Mouse (Mus musculus) embryonic facial prominence, embryonic 12.5 days (tissue): ENCODE measurements at regions not wholly inside any gene's neighbourhood (a gene's known extent, or its start where the extent isn't known, plus 50 kb on each side); places are given as distances from the start of the nearest gene placed in this dataset.

Source experiments
- ATAC-seq: fragments of 200-750 bp; cut with Nextera tagmentation; 2 replicates; pipeline ENCODE4 v1.8.0; 2017; ENCODE audit not compliant: insufficient number of reproducible peaks, insufficient read depth, low FRiP score, low TSS enrichment
- H3K27ac ChIP-seq: fragments of 300-500 bp; sonication (generic); 2 replicates; pipeline ENCODE4 v1.5.1; 2016; ENCODE audit warnings: mild to moderate bottlenecking
- H3K27me3 ChIP-seq: fragments of 300-500 bp; sonication (generic); 2 replicates; pipeline ENCODE4 v1.6.1; 2016; ENCODE audit warnings: mild to moderate bottlenecking, moderate library complexity
- H3K36me3 ChIP-seq: fragments of 300-500 bp; sonication (generic); 2 replicates; pipeline ENCODE4 v1.6.1; 2016; ENCODE audit warnings: mild to moderate bottlenecking
- H3K4me1 ChIP-seq: fragments of 300-500 bp; sonication (generic); 2 replicates; pipeline ENCODE4 v1.6.1; 2016
- H3K4me2 ChIP-seq: fragments of 300-500 bp; sonication (generic); replicated peaks from 2 replicates; pipeline ENCODE4 v1.6.1; 2016; ENCODE audit warnings: mild to moderate bottlenecking, moderate library complexity
- H3K4me3 ChIP-seq: fragments of 300-500 bp; sonication (generic); 2 replicates; pipeline ENCODE4 v1.5.1; 2016; ENCODE audit warnings: mild to moderate bottlenecking
- H3K9ac ChIP-seq: fragments of 300-500 bp; sonication (generic); 2 replicates; pipeline ENCODE4 v1.6.1; 2016; ENCODE audit warnings: mild to moderate bottlenecking, moderate library complexity
- H3K9me3 ChIP-seq: fragments of 300-500 bp; sonication (generic); 2 replicates; pipeline ENCODE4 v1.6.1; 2016; ENCODE audit warnings: mild to moderate bottlenecking, moderate library complexity
- WGBS: fragments of 180-500 bp; shearing (Covaris S2); methylation state at CpG from one replicate; pipeline ENCODE4 v1.1.7; 2016; 5-methylcytosine and 5-hydroxymethylcytosine counted together

DNA sequence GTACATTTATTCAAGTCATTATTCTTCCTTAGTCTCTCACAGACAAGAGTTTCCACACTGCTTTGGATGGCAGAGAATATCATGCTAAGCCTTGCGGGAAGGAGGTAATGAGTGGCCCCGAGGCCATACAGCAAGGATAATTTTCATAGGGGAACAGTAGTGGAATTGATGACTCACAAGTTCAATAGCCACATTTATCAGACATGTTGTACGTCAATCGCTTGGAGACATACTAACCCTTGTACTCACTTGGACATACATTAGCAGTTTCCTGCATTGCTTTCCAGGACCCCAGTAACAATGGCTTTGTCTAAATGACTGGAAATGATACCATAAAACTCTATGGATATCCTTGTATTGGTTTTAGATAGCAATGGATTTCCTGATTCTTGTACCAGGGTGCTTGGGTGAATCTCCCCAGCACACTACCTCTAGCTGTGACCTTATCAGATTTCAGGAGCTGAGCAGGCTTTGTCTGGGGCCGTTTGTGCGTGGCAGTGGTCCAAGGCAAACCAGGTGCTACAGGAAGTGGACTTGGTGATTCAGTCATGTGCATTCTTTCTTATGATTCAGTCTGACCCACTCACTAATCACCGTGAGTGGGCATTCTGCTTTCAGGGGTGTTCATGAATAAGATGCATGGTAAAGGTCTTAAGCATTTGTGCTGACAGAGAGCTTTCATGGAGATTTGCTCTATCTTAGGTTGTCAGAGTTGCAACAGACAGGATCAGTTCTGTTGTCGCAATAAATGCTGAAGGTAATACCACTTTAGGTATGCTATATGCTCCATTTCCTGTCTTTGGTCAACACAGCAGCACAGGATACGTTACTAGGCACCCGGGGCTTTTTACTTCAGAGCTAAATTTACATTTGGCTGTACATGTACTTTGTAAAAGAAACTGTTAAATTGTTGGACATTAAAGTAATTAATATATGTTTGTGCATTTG, 326.2 kb downstream of the Klf5 start:
- Histone ChIP-seq H3K27ac (no peak overlapping the region), H3K36me3 (no peaks in the 10 kb centered on the region), H3K9ac (no peak overlapping the region), H3K9me3 (no peaks in the 10 kb centered on the region), H3K4me1 (no peaks in the 10 kb centered on the region), H3K27me3 (no peaks in the 10 kb centered on the region), H3K4me2 (no peak overlapping the region), H3K4me3 (no peak overlapping the region)
- no peak for ATAC-seq
- 77% methylated on average over 10 of the region's 10 CpGs for WGBS

DNA sequence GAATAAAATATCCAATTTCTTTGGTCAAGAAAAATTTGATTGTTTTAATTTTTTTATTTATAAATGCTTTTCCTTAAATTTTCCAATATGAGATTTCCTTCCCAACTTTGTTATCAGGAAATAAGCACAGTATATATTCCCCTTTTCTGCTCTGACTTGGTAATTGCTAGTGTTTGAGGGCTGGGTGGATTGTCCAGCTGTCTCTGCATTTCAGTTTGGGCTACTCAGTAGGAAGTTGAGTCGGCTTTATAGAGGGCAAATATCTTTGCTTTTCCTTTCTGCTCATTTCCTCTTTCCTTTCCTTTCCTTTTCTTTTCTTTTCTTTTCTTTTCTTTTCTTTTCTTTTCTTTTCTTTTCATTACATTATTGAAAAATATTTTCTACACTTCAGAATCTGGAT, 329.1 kb downstream of the Klf5 start:
- WGBS: 83% methylated on average over 1 of the region's 1 CpGs

DNA sequence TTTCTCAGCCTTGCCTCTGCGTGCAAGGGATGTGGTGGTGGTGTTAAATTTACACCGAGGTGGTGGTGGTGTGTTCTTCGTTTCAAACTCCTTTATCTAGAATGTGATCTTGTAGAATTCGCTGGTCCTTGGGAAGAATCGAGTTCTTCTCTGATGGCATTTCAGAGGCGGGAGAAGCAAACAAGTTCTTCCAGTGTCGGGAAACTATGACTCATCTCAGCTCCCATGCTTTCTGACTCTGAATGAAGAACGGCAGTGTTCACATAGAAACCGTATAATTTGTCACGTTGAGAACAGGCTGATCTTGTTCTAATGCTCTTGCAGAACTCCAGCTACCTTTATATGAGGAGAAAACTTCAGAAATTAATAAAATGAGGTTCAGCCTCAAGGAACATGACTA, 332.6 kb downstream of the Klf5 start:
- H3K27me3 ChIP-seq: no peaks in the 10 kb centered on the region
- H3K36me3 ChIP-seq: no peaks in the 10 kb centered on the region
- WGBS: 66% methylated on average over 10 of the region's 10 CpGs
- H3K4me3 ChIP-seq: no peak overlapping the region
- no peak for ATAC-seq
- H3K27ac ChIP-seq: no peak overlapping the region
- H3K9ac ChIP-seq: no peak overlapping the region
- H3K4me2 ChIP-seq: no peak overlapping the region
- H3K9me3 ChIP-seq: no peaks in the 10 kb centered on the region
- no peaks in the 10 kb centered on the region for H3K4me1 ChIP-seq

More for the DNA sequence above, 329.1 kb downstream of the Klf5 start:
- Histone ChIP-seq H3K9me3 (no peaks in the 10 kb centered on the region), H3K4me2 (no peak overlapping the region), H3K27ac (no peak overlapping the region), H3K4me3 (no peak overlapping the region), H3K36me3 (no peaks in the 10 kb centered on the region), H3K9ac (no peak overlapping the region), H3K4me1 (no peaks in the 10 kb centered on the region), H3K27me3 (no peaks in the 10 kb centered on the region)
- ATAC-seq: no peak

DNA sequence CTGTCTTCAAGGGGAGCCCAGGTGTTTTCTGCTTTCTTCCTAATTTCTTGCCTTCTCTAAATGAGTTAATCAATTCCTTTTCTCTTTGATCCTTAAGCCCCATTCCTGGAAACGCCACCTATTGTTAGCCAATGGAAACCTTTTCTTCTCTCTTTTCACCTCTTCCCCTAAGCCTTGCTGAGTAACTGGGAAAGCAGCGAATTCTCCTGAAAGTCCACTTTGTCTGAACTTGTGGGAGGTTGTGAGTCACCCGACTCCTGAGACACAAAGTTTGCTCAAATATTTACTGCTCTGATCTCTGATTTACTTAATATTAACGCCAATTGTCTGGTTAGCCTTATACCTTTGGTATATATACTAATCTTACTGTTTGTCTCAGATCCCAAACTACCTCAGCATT, 334.0 kb downstream of the Klf5 start:
- no peaks in the 10 kb centered on the region for H3K27me3 ChIP-seq
- no peak overlapping the region for H3K4me3 ChIP-seq
- no peaks in the 10 kb centered on the region for H3K36me3 ChIP-seq
- H3K9ac ChIP-seq: no peak overlapping the region
- no peak overlapping the region for H3K4me2 ChIP-seq
- H3K4me1 ChIP-seq: no peaks in the 10 kb centered on the region
- WGBS: 33% methylated on average over 4 of the region's 4 CpGs
- H3K9me3 ChIP-seq: no peaks in the 10 kb centered on the region
- H3K27ac ChIP-seq: no peak overlapping the region
- ATAC-seq: no peak

- Histone ChIP-seq H3K4me3 (no peak overlapping the region), H3K9me3 (no peaks in the 10 kb centered on the region), H3K4me2 (no peak overlapping the region), H3K27me3 (no peaks in the 10 kb centered on the region), H3K4me1 (no peaks in the 10 kb centered on the region), H3K36me3 (no peaks in the 10 kb centered on the region), H3K9ac (no peak overlapping the region), H3K27ac (no peak overlapping the region)
- ATAC-seq: no peak
- WGBS: 84% methylated on average over 4 of the region's 4 CpGs
Observed at GRCm38 (mm10) chr14:99635556-99636150, 337.2 kb downstream of the Klf5 start.

DNA sequence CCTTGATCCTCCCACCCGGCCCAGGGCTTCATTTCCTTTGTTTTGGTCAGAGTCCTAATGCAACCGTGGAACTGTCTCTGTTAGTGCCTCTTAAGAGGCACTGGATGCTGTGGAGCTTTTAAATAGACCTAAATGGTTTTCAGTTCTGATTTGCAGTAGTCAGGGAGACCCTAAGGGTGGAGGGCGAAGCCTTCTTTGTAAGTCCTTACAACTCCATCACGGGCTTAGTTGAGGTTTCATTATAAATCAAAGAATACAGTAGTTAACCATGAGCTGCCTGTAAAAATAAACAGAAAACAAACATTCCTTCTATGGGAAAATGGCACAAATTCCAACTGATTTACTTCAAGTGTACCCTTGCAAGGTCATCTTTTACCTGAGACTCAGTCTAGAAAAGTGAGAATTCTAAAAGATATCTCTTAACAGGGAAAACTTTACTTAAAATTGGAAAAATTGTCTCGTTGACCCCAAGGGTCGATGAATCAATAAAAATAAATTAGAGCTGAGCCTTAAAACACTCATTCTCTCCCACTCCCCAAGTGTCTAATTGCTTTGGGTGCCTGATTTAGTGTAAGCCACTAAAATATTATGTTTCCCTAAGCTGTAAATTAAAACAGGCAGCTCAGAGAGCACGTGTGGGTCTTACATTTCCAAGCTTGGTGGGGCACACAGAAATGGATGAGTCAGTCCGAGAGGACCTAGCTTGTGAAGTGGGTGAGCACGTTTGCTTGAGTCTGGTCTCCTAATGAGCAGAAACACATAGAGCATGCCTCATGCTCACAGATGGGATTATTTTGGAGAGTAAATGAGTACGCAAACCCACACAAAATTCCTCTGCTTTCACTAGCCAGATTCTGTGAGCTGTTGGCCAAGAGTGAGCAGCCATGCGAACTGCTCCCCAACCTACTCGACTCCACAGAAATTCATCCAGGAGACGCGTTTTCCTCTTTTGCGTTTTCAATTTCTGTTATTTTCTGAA, 343.3 kb downstream of the Klf5 start:
- no peak for ATAC-seq
- Histone ChIP-seq H3K27ac (no peak overlapping the region), H3K4me1 (no peaks in the 10 kb centered on the region), H3K4me3 (no peak overlapping the region), H3K9me3 (no peaks in the 10 kb centered on the region), H3K36me3 (no peaks in the 10 kb centered on the region), H3K27me3 (no peaks in the 10 kb centered on the region), H3K4me2 (no peak overlapping the region), H3K9ac (no peak overlapping the region)
- 73% methylated on average over 15 of the region's 15 CpGs for WGBS

- H3K36me3 ChIP-seq: no peaks in the 10 kb centered on the region
- H3K27ac ChIP-seq: no peak overlapping the region
- 82% methylated on average over 3 of the region's 3 CpGs for WGBS
- no peak overlapping the region for H3K4me3 ChIP-seq
- no peaks in the 10 kb centered on the region for H3K9me3 ChIP-seq
- no peaks in the 10 kb centered on the region for H3K4me1 ChIP-seq
- H3K4me2 ChIP-seq: no peak overlapping the region
- no peaks in the 10 kb centered on the region for H3K27me3 ChIP-seq
- H3K9ac ChIP-seq: no peak overlapping the region
- ATAC-seq: no peak
Observed at GRCm38 (mm10) chr14:99646323-99646722, 347.8 kb downstream of the Klf5 start.

GRCm38 (mm10) chr14:99674399-99674798, 375.9 kb downstream of the Klf5 start:
- H3K4me3 ChIP-seq: no peak overlapping the region
- 82% methylated on average over 3 of the region's 3 CpGs for WGBS

DNA sequence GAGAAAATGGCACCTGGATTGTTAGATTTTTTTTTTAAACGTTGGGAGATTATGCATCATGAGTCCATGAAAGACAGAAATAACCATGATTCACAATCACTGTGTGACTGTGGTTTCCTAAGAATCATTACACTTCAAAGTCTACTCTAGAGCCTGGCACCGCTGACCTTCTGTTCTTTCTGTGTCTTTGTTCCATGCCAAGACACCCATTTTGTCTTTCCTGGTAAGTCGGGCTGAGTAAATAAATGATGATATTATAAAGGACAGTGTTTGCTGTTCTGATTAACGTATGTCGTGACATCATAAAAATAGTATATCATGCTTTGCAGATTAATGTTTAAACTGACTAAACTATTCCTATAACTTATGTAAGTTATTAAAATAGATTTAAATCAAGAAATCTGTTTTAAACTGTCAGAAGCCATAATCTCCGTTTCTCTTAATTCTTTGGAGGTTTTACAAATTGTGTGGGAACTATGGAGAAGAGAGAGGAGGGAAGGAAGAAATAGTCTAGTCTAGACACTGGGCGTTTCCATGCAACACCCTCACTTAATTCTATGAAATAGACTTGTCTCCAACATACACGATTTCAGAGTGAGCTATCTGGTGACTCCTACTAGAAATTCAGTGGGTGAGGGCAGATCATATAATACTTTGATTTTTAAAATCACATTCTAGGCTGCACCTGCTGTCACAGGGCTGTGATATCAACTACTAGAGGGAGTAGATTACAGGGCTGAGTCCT, 388.7 kb downstream of the Klf5 start:
- H3K9ac ChIP-seq: no peak overlapping the region
- no peaks in the 10 kb centered on the region for H3K4me1 ChIP-seq
- WGBS: 85% methylated on average over 8 of the region's 8 CpGs
- no peak for ATAC-seq
- no peaks in the 10 kb centered on the region for H3K27me3 ChIP-seq
- H3K4me3 ChIP-seq: no peak overlapping the region
- H3K4me2 ChIP-seq: no peak overlapping the region
- no peaks in the 10 kb centered on the region for H3K9me3 ChIP-seq
- H3K36me3 ChIP-seq: no peaks in the 10 kb centered on the region
- H3K27ac ChIP-seq: no peak overlapping the region

More at GRCm38 (mm10) chr14:99674399-99674798, 375.9 kb downstream of the Klf5 start:
- Histone ChIP-seq H3K27ac (no peak overlapping the region), H3K9ac (no peak overlapping the region), H3K36me3 (no peaks in the 10 kb centered on the region), H3K9me3 (no peaks in the 10 kb centered on the region), H3K4me2 (no peak overlapping the region), H3K27me3 (no peaks in the 10 kb centered on the region), H3K4me1 (no peaks in the 10 kb centered on the region)
- no peak for ATAC-seq

DNA sequence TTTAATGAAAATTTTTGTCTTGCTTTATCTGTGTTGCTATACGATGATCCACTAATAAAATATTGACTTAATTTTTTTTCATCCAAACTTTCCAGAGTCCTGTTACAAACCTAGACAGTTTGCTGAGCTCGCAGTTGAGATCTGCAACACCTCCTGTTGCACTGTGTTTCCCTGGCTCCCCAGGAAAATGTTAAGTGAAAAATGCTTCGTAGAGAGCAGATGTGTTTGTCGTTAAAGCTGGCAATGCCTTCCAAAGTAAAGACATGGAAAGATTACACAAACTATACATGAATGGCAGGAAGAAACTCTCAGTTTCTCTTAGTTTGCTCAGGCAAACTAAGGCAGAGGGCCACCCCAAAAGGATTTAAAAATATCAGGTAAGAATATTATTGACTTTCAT, 389.9 kb downstream of the Klf5 start:
- 82% methylated on average over 4 of the region's 4 CpGs for WGBS

DNA sequence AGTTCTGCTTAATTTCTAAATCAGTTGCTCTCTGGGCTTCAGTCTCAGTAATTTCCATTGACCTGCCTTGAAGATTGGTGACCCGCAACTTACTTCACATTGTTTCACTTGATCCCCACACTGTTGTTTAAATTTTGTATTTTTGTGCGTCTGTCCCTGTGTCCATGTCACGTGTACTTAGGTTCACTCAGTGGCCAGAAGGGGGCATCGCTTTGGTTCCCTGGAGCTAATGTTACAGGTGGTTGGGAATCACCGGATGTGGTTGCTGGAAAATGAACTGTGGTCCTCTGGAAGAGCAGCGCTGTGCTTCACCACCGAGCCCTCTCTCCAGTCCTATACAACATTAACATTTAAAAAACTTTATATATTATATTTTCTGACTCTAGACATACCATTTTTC, 397.8 kb downstream of the Klf5 start:
- ATAC-seq: no peak
- Histone ChIP-seq H3K27me3 (no peaks in the 10 kb centered on the region), H3K9me3 (no peaks in the 10 kb centered on the region), H3K9ac (no peak overlapping the region), H3K36me3 (no peaks in the 10 kb centered on the region), H3K4me2 (no peak overlapping the region), H3K4me3 (no peak overlapping the region), H3K27ac (no peak overlapping the region), H3K4me1 (no peaks in the 10 kb centered on the region)
- WGBS: 87% methylated on average over 7 of the region's 7 CpGs

More for the DNA sequence above, 389.9 kb downstream of the Klf5 start:
- no peak for ATAC-seq
- Histone ChIP-seq H3K36me3 (no peaks in the 10 kb centered on the region), H3K27me3 (no peaks in the 10 kb centered on the region), H3K4me1 (no peaks in the 10 kb centered on the region), H3K9me3 (no peaks in the 10 kb centered on the region), H3K4me2 (no peak overlapping the region), H3K9ac (no peak overlapping the region), H3K27ac (no peak overlapping the region), H3K4me3 (no peak overlapping the region)
